Comparison of ENCODE assay signal across 8 mouse cellular contexts in the genomic region with DNA sequence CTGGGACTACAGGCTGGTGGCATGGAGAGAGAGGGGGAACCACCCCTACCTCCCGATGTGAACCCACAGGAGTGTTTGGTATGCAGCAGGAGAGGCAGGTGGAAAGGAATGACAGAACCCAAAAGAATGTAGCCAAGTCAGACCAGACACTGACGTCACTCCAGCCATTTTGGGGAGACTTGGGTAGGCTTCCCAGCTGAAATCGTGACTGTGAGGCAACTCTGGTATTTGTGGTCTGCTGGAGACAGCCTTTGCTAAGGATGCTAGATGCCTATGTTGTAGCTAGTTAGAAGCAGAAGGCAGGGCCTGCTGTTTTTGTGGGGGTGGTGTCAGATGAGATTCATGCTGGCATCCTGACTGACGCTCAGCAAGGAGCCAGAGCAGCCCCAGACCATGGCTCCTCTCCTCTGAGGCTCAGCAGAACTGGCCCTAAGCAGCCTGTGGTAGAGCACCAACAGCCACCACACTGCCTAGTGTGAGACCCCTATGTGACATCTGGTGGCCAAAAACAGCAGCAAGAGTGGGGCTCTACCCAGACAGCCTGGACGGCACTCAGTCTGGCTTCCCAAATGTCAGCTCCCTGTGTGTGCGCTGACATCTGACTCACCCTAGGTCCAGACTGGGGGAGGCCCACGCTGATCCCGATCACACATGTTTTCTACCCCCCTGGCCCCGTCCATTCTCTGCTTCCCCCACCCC. TPM values are rescaled to one million over a fixed set of nuclear protein-coding genes. Genes with fewer than 3 reads are reported as not detected.
DNase-seq lines count a peak whose midpoint lies in the region; ATAC-seq and TF ChIP-seq lines count a peak whose summit lies in the region.

No protein-coding gene starts in this region.

- no peak overlapping the region for H3K4me2 ChIP-seq in forebrain, embryonic 11.5 days (ENCODE audit: low read depth, low read length, severe bottlenecking)
- H3K4me2 ChIP-seq in lung, postnatal 0 days (replicated peaks; ENCODE audit: low read depth, low read length): no peak overlapping the region
- no peak overlapping the region for H3K4me2 ChIP-seq in forebrain, embryonic 15.5 days (replicated peaks)

- peaks cover 73% of the 10 kb centered on the region for H3K4me1 ChIP-seq in forebrain, embryonic 10.5 days
- H3K4me1 ChIP-seq in forebrain, embryonic 11.5 days (replicated peaks; ENCODE audit: control insufficient read depth, insufficient read depth, low read length): peaks cover 17% of the 10 kb centered on the region
- H3K4me1 ChIP-seq in lung, postnatal 0 days (ENCODE audit: insufficient read depth, low read depth, low read length): peaks cover 23% of the 10 kb centered on the region
- H3K4me1 ChIP-seq in lung, adult 2 months (ENCODE audit: control insufficient read depth, insufficient read depth, low read length): peaks cover 12% of the 10 kb centered on the region
- peaks cover 53% of the 10 kb centered on the region for H3K4me1 ChIP-seq in forebrain, embryonic 15.5 days

- TF ChIP-seq CTCF in lung, postnatal 0 days (IDR thresholded peaks at IDR 0.05): peak; percentile 51
- no peak for TF ChIP-seq CTCF in lung, adult 2 months (IDR thresholded peaks at IDR 0.05; ENCODE audit: insufficient read depth, low read length)

- H3K9me3 ChIP-seq in forebrain, embryonic 10.5 days: no peaks in the 10 kb centered on the region
- H3K9me3 ChIP-seq in forebrain, embryonic 11.5 days (ENCODE audit: control insufficient read depth, low read length): no peaks in the 10 kb centered on the region
- H3K9me3 ChIP-seq in lung, postnatal 0 days (ENCODE audit: low read length): no peaks in the 10 kb centered on the region
- no peaks in the 10 kb centered on the region for H3K9me3 ChIP-seq in forebrain, embryonic 15.5 days

- 67% methylated on average over 9 of the region's 9 CpGs for WGBS in forebrain, embryonic 10.5 days
- 62% methylated on average over 9 of the region's 9 CpGs for WGBS in forebrain, embryonic 11.5 days
- WGBS in lung, postnatal 0 days: 39% methylated on average over 9 of the region's 9 CpGs
- 57% methylated on average over 9 of the region's 9 CpGs for WGBS in lung, adult 2 months
- WGBS in forebrain, embryonic 15.5 days: 67% methylated on average over 9 of the region's 9 CpGs

- H3K4me3 ChIP-seq in forebrain, embryonic 10.5 days: no peak overlapping the region
- H3K4me3 ChIP-seq in forebrain, embryonic 11.5 days (ENCODE audit: low read depth, low read length): no peak overlapping the region
- H3K4me3 ChIP-seq in lung, postnatal 0 days (ENCODE audit: low read depth, low read length): no peak overlapping the region
- H3K4me3 ChIP-seq in lung, adult 2 months (replicated peaks; ENCODE audit: extremely low read depth, low read depth, low read length): no peak overlapping the region
- H3K4me3 ChIP-seq in forebrain, embryonic 15.5 days: no peak overlapping the region

- no peak for ATAC-seq in forebrain, embryonic 11.5 days (replicated peaks; ENCODE audit: low FRiP score)
- peak; percentile 59 for ATAC-seq in lung, postnatal 0 days
- no peak for ATAC-seq in forebrain, embryonic 15.5 days (replicated peaks)
- ATAC-seq in megakaryocyte-erythroid progenitor cell, adult 5-6 weeks (replicated peaks; ENCODE audit: low FRiP score, low TSS enrichment, poor library complexity, severe bottlenecking): 0 out of 2 replicates have a peak, but pooled peaks have one; percentile 7
- no peak for ATAC-seq in activated CD4-positive, CD25-positive, alpha-beta regulatory T cell, adult 4 months

- no peak overlapping the region for H3K9ac ChIP-seq in forebrain, embryonic 11.5 days (ENCODE audit: low read length)
- H3K9ac ChIP-seq in lung, postnatal 0 days (replicated peaks; ENCODE audit: low read depth): no peak overlapping the region
- H3K9ac ChIP-seq in forebrain, embryonic 15.5 days (replicated peaks): no peak overlapping the region; the same call in 1 of the 2 replicates

- H3K36me3 ChIP-seq in forebrain, embryonic 10.5 days (replicated peaks): peaks cover 10% of the 10 kb centered on the region
- no peaks in the 10 kb centered on the region for H3K36me3 ChIP-seq in forebrain, embryonic 11.5 days (ENCODE audit: control insufficient read depth, insufficient read depth, low read length)
- no peaks in the 10 kb centered on the region for H3K36me3 ChIP-seq in lung, postnatal 0 days (ENCODE audit: insufficient read depth, low read length)
- no peaks in the 10 kb centered on the region for H3K36me3 ChIP-seq in forebrain, embryonic 15.5 days

- TF ChIP-seq EP300 in lung, postnatal 0 days (IDR thresholded peaks at IDR 0.05): peak; percentile 74; the same call in 1 of the 2 replicates

- peaks cover 46% of the 10 kb centered on the region for H3K27me3 ChIP-seq in forebrain, embryonic 10.5 days (ENCODE audit: poor library complexity, severe bottlenecking)
- no peaks in the 10 kb centered on the region for H3K27me3 ChIP-seq in forebrain, embryonic 11.5 days (ENCODE audit: control insufficient read depth, insufficient read depth, low read length)
- H3K27me3 ChIP-seq in lung, postnatal 0 days (replicated peaks; ENCODE audit: insufficient read depth, low read length): no peaks in the 10 kb centered on the region
- no peaks in the 10 kb centered on the region for H3K27me3 ChIP-seq in forebrain, embryonic 15.5 days

- H3K27ac ChIP-seq in forebrain, embryonic 10.5 days: peak overlapping the region; percentile 59
- H3K27ac ChIP-seq in forebrain, embryonic 11.5 days (ENCODE audit: low read depth, low read length): no peak overlapping the region
- H3K27ac ChIP-seq in lung, postnatal 0 days (ENCODE audit: low read length): no peak overlapping the region
- peak overlapping the region; percentile 46 for H3K27ac ChIP-seq in forebrain, embryonic 15.5 days (replicated peaks)

- TF ChIP-seq POLR2A in lung, adult 2 months (IDR thresholded peaks at IDR 0.05; ENCODE audit: borderline replicate concordance, extremely low read depth, low read depth, low read length): no peak

- no peak for DNase-seq in forebrain, embryonic 10.5 days (ENCODE audit: extremely low spot score, low spot score)
- no peak for DNase-seq in forebrain, embryonic 11.5 days (ENCODE audit: low spot score)
- DNase-seq in lung, postnatal 0 days (ENCODE audit: low spot score): peak; percentile 72
- DNase-seq in lung, adult 2 months: no peak
- DNase-seq in urinary bladder, postnatal 36 days (ENCODE audit: low spot score in 2 of 2): no peak

RNA-seq across cellular contexts. Expression of gene BC034090, which starts 29.0 kb away (rescaled TPM):
- 3.6 and 4.4 TPM in 2 replicates for polyA plus RNA-seq in forebrain, embryonic 10.5 days (2016; fragmentation: Nextera tagmentation; extraction: Ambion mirVana)
- polyA plus RNA-seq in forebrain, embryonic 11.5 days (2014; fragmentation: Nextera tagmentation; extraction: Ambion mirVana): 3.2 and 3.3 TPM in 2 replicates
- 2.4 and 2.7 TPM in 2 replicates for polyA plus RNA-seq in lung, postnatal 0 days (2015; fragmentation: Nextera tagmentation; extraction: Ambion mirVana)
- polyA plus RNA-seq in lung, adult 2 months (2012; rRNA removed): 9.3 and 9.9 TPM in 2 replicates
- 3.3 and 4.9 TPM in 2 replicates for polyA plus RNA-seq in forebrain, embryonic 15.5 days (2015; fragmentation: Nextera tagmentation; extraction: Ambion mirVana)
- 1.1 TPM in 1 of 2 replicates, not detected in the other for total RNA-seq in megakaryocyte-erythroid progenitor cell, adult 5-6 weeks (2014; fragmentation: Nextera tagmentation)
- total RNA-seq in megakaryocyte-erythroid progenitor cell, adult 5-6 weeks (2017): not detected in 2 replicates
- 1 to 10 TPM in 1 of 2 experiments, under 1 TPM in 1; 0.85 to 1.3 TPM for polyA plus RNA-seq in activated CD4-positive, CD25-positive, alpha-beta regulatory T cell, adult 4 months (2017; shearing (Covaris generic))

RNA-seq across cellular contexts. Expression of gene Stx6, which starts 56.7 kb away (rescaled TPM):
- 82.1 and 84.3 TPM in 2 replicates for polyA plus RNA-seq in forebrain, embryonic 10.5 days (2016; fragmentation: Nextera tagmentation; extraction: Ambion mirVana)
- polyA plus RNA-seq in forebrain, embryonic 11.5 days (2014; fragmentation: Nextera tagmentation; extraction: Ambion mirVana): 102 and 119 TPM in 2 replicates
- polyA plus RNA-seq in lung, postnatal 0 days (2015; fragmentation: Nextera tagmentation; extraction: Ambion mirVana): 74.3 and 77.4 TPM in 2 replicates
- polyA plus RNA-seq in lung, adult 2 months (2012; rRNA removed): 81.6 and 83.1 TPM in 2 replicates
- 129 and 131 TPM in 2 replicates for polyA plus RNA-seq in forebrain, embryonic 15.5 days (2015; fragmentation: Nextera tagmentation; extraction: Ambion mirVana)
- 12.2 and 24.8 TPM in 2 replicates for total RNA-seq in megakaryocyte-erythroid progenitor cell, adult 5-6 weeks (2014; fragmentation: Nextera tagmentation)
- 19.6 and 30.9 TPM in 2 replicates for total RNA-seq in megakaryocyte-erythroid progenitor cell, adult 5-6 weeks (2017)
- polyA plus RNA-seq in activated CD4-positive, CD25-positive, alpha-beta regulatory T cell, adult 4 months (2017; shearing (Covaris generic)): 10 to 100 TPM; 49.7 to 56.1 TPM

Comparison
In these comparisons a context has a peak if more than half of its experiments do, and no peak if none do; other contexts are left out.
1. H3K27ac ChIP-seq: peak in forebrain, embryonic 10.5 days (single experiment) and forebrain, embryonic 15.5 days (single experiment); none in forebrain, embryonic 11.5 days (single experiment) and lung, postnatal 0 days (single experiment).
2. ATAC-seq: peak in lung, postnatal 0 days (single experiment) and megakaryocyte-erythroid progenitor cell, adult 5-6 weeks (single experiment); none in forebrain, embryonic 11.5 days (single experiment), forebrain, embryonic 15.5 days (single experiment) and activated CD4-positive, CD25-positive, alpha-beta regulatory T cell, adult 4 months (single experiment).